Mouse (Mus musculus) CH12.LX (cell line): ENCODE data around the gene Serpinh1. TPM values are rescaled to one million over a fixed set of nuclear protein-coding genes. Genes with fewer than 3 reads are reported as not detected.

Source experiments
- DNase-seq: peaks from one replicate; pipeline ENCODE4 v3.0.0-alpha.2; 2013; ENCODE audit errors: extremely low read depth
- H3K27ac ChIP-seq: 2 replicates; pipeline ENCODE4 v1.5.1; 2012; ENCODE audit warnings: low read depth, mild to moderate bottlenecking, control low read depth, moderate library complexity; ENCODE audit not compliant: insufficient read depth
- H3K27me3 ChIP-seq: replicated peaks from 2 replicates; pipeline ENCODE3; 2012; ENCODE audit warnings: inconsistent platforms
- H3K36me3 ChIP-seq, 2 experiments: replicated peaks in 1 of 2; 2 replicates each; pipeline versions ENCODE3 to v1.6.1; 2012; ENCODE audit warnings: inconsistent platforms in 1 of 2, low read length in 1 of 2, mild to moderate bottlenecking in 1 of 2, mixed read lengths in 1 of 2, moderate library complexity in 1 of 2; ENCODE audit not compliant: control insufficient read depth in 1 of 2, insufficient read depth in 1 of 2
- H3K4me1 ChIP-seq, 2 experiments: 2 replicates each; pipeline ENCODE4 v1.6.1; 2012; ENCODE audit warnings: inconsistent platforms in 1 of 2, moderate library complexity in 1 of 2; ENCODE audit not compliant: insufficient read depth in 2 of 2, control insufficient read depth in 1 of 2
- H3K4me2 ChIP-seq: 2 replicates; pipeline ENCODE4 v1.6.1; 2012; ENCODE audit warnings: low read depth, mild to moderate bottlenecking, control low read depth; ENCODE audit not compliant: poor library complexity, insufficient read depth, severe bottlenecking
- H3K4me3 ChIP-seq, 3 experiments: fragments of 150-350 bp in 1 of 3; sonication (generic) in 1 of 3; replicated peaks in 1 of 3; 2 replicates each; pipeline versions ENCODE3 to v1.5.1; 2011 to 2012; ENCODE audit warnings: low read depth in 2 of 3, low read length in 2 of 3, mild to moderate bottlenecking in 2 of 3, moderate library complexity in 2 of 3, control low read depth in 1 of 3, improper control_type of control experiment in 1 of 3, inconsistent platforms in 1 of 3, mixed read lengths in 1 of 3; ENCODE audit not compliant: poor library complexity in 1 of 3
- H3K79me2 ChIP-seq: replicated peaks from 2 replicates; pipeline ENCODE4 v1.6.1; 2012; ENCODE audit warnings: mild to moderate bottlenecking, moderate library complexity; ENCODE audit not compliant: control insufficient read depth, poor library complexity, insufficient read depth, severe bottlenecking; ENCODE audit errors: extremely low read depth
- H3K9ac ChIP-seq: 2 replicates; pipeline ENCODE4 v1.6.1; 2012; ENCODE audit warnings: low read depth, mild to moderate bottlenecking, control low read depth, moderate library complexity; ENCODE audit not compliant: insufficient read depth
- H3K9me3 ChIP-seq: replicated peaks from 2 replicates; pipeline ENCODE3; 2012; ENCODE audit warnings: low read length, inconsistent platforms, mixed read lengths
- BHLHE40 ChIP-seq: IDR thresholded peaks from 2 replicates; pipeline ENCODE4 v1.6.1; 2011; ENCODE audit warnings: mild to moderate bottlenecking, low read depth, low read length, improper control_type of control experiment
- CHD1 ChIP-seq: IDR thresholded peaks from 2 replicates; pipeline ENCODE4 v1.6.1; 2012; ENCODE audit warnings: low read depth, low read length, improper control_type of control experiment, inconsistent platforms
- CHD2 ChIP-seq: IDR thresholded peaks from 2 replicates; pipeline ENCODE4 v1.6.1; 2011; ENCODE audit warnings: low read length, improper control_type of control experiment
- E2F4 ChIP-seq: IDR thresholded peaks from 2 replicates; pipeline ENCODE4 v1.6.1; 2011; ENCODE audit warnings: low read depth, low read length, improper control_type of control experiment; ENCODE audit not compliant: insufficient replicate concordance
- ELF1 ChIP-seq: IDR thresholded peaks from 2 replicates; pipeline ENCODE4 v1.6.1; 2014; ENCODE audit warnings: low read depth, mild to moderate bottlenecking, inconsistent platforms, low read length, improper control_type of control experiment
- EP300 ChIP-seq: IDR thresholded peaks from 2 replicates; pipeline ENCODE4 v1.6.1; 2011; ENCODE audit warnings: low read length, improper control_type of control experiment
- GABPA ChIP-seq: IDR thresholded peaks from 2 replicates; pipeline ENCODE4 v1.6.1; 2012; ENCODE audit warnings: low read depth, low read length, improper control_type of control experiment, inconsistent platforms; ENCODE audit not compliant: insufficient replicate concordance
- HCFC1 ChIP-seq: IDR thresholded peaks from 2 replicates; pipeline ENCODE4 v1.6.1; 2012; ENCODE audit warnings: low read depth, mild to moderate bottlenecking, inconsistent platforms, low read length, improper control_type of control experiment
- JUN ChIP-seq: IDR thresholded peaks from 2 replicates; pipeline ENCODE4 v1.6.1; 2011; ENCODE audit warnings: low read depth, mild to moderate bottlenecking, low read length, improper control_type of control experiment, moderate library complexity; ENCODE audit not compliant: insufficient read depth
- MAFK ChIP-seq: IDR thresholded peaks from 2 replicates; pipeline ENCODE4 v1.6.1; 2011; ENCODE audit warnings: low read length, improper control_type of control experiment; ENCODE audit not compliant: insufficient replicate concordance
- MAX ChIP-seq: IDR thresholded peaks from 2 replicates; pipeline ENCODE4 v1.6.1; 2011; ENCODE audit warnings: low read length, improper control_type of control experiment
- MAZ ChIP-seq: IDR thresholded peaks from 2 replicates; pipeline ENCODE4 v1.6.1; 2012; ENCODE audit warnings: low read depth, mild to moderate bottlenecking, inconsistent platforms, low read length, improper control_type of control experiment, moderate library complexity
- MXI1 ChIP-seq: IDR thresholded peaks from 2 replicates; pipeline ENCODE4 v1.6.1; 2011; ENCODE audit warnings: mild to moderate bottlenecking, low read depth, low read length, improper control_type of control experiment
- MYC ChIP-seq: IDR thresholded peaks from 2 replicates; pipeline ENCODE4 v1.6.1; 2011; ENCODE audit warnings: low read depth, mild to moderate bottlenecking, improper control_type of control experiment, low read length
- NRF1 ChIP-seq: IDR thresholded peaks from 2 replicates; pipeline ENCODE4 v1.6.1; 2014; ENCODE audit warnings: low read depth, mild to moderate bottlenecking, inconsistent platforms, low read length, improper control_type of control experiment, moderate library complexity
- PAX5 ChIP-seq: IDR thresholded peaks from 2 replicates; pipeline ENCODE4 v1.6.1; 2012; ENCODE audit warnings: low read length, inconsistent platforms, mixed read lengths
- POLR2A ChIP-seq: IDR thresholded peaks from 2 replicates; pipeline ENCODE4 v1.6.1; 2011; ENCODE audit warnings: low read depth, mild to moderate bottlenecking, improper control_type of control experiment, low read length
- RAD21 ChIP-seq: IDR thresholded peaks from 2 replicates; pipeline ENCODE4 v1.6.1; 2011; ENCODE audit warnings: low read depth, mild to moderate bottlenecking, low read length, improper control_type of control experiment, moderate library complexity
- SIN3A ChIP-seq: IDR thresholded peaks from 2 replicates; pipeline ENCODE4 v1.6.1; 2012; ENCODE audit warnings: low read length, improper control_type of control experiment, inconsistent platforms
- SMC3 ChIP-seq: IDR thresholded peaks from 2 replicates; pipeline ENCODE4 v1.6.1; 2011; ENCODE audit warnings: low read depth, low read length, improper control_type of control experiment
- TCF12 ChIP-seq: IDR thresholded peaks from 2 replicates; pipeline ENCODE4 v1.6.1; 2014; ENCODE audit warnings: low read depth, mild to moderate bottlenecking, inconsistent platforms, low read length, improper control_type of control experiment
- USF1 ChIP-seq: IDR thresholded peaks from 2 replicates; pipeline ENCODE4 v1.6.1; 2014; ENCODE audit warnings: low read depth, mild to moderate bottlenecking, inconsistent platforms, low read length, improper control_type of control experiment
- USF2 ChIP-seq: conservative IDR thresholded peaks from 2 replicates; pipeline ENCODE4 v1.6.1; 2011; ENCODE audit warnings: low read depth, low read length, improper control_type of control experiment
- ZC3H11A ChIP-seq: IDR thresholded peaks from 2 replicates; pipeline ENCODE4 v1.6.1; 2012; ENCODE audit warnings: low read depth, mild to moderate bottlenecking, inconsistent platforms, low read length, improper control_type of control experiment
- ZKSCAN1 ChIP-seq: IDR thresholded peaks from 2 replicates; pipeline ENCODE4 v1.6.1; 2012; ENCODE audit warnings: low read depth, inconsistent platforms, low read length, improper control_type of control experiment, borderline replicate concordance
- ZNF384 ChIP-seq: IDR thresholded peaks from 2 replicates; pipeline ENCODE4 v1.6.1; 2012; ENCODE audit warnings: low read depth, low read length, improper control_type of control experiment, inconsistent platforms
- dilution Hi-C: fragments of 300-500 bp; cut with MboI; formaldehyde crosslinking; loops from 2 replicates; pipeline ENCODE4 v1.14.3; 2020; ENCODE audit warnings: low sequenced_read_pairs; ENCODE audit not compliant: extremely low pct_unique_long_range_greater_than_20kb, extremely low pct_ligation_motif_present
- in situ Hi-C: fragments of 300-500 bp; cut with MboI; formaldehyde crosslinking; loops from 3 replicates; pipeline ENCODE4 v1.14.3; 2019; ENCODE audit warnings: low sequenced_read_pairs, low pct_ligation_motif_present, low pct_unique_long_range_greater_than_20kb, mixed read lengths
- polyA plus RNA-seq: library from polyadenylated mRNA; unstranded; fragments of >175 nt; gene quantifications from 2 replicates; pipeline ENCODE4 v1.2.1, GENCODE M21; 2012; ENCODE audit warnings: low read depth; ENCODE audit not compliant: insufficient read length
- total RNA-seq, 2 experiments: library from RNA; depleted of rRNA; stranded (reverse); fragments of 300-350 nt in 1 of 2; fragments of >200 nt in 1 of 2; gene quantifications; 2 replicates each; pipeline ENCODE4 v1.2.3; 2012 to 2014

Gene Serpinh1
- total and polyA plus RNA-seq, 3 experiments = not detected

DNA sequence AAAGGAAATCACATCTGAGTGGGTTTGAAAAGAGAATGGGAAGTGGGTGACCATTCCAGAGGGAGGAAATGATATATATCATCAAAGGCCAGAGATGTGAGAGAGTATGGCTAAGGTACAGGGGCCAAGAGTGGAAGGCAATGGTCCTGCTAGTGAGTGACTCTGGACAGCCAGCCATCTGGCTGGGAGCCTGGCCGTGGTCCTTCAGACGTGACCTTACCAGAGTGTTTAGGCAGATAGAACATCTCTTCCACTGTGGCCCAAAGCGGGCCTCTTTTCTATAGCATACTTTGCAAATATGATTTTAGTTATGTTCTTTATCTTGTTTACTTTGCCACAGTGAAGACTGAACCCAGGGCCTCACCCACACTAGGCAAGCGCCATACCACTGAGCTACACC is 47.4 kb downstream of the Serpinh1 start:
- H3K4me2 ChIP-seq = no peak overlapping the region
- H3K27me3 ChIP-seq = no peaks in the 10 kb centered on the region
- no peaks in the 10 kb centered on the region for H3K36me3 ChIP-seq

GRCm38 (mm10) chr7:99304949-99305372 is 48.1 kb downstream of the Serpinh1 start:
- dilution Hi-C loops = no loop called here
- DNase-seq = peak; percentile 35
- no peak overlapping the region; the same call in 1 of the 2 replicates for H3K9ac ChIP-seq
- no peaks in the 10 kb centered on the region for H3K27me3 ChIP-seq
- no peaks in the 10 kb centered on the region for H3K79me2 ChIP-seq
- no peak overlapping the region for H3K27ac ChIP-seq
- no peaks in the 10 kb centered on the region for H3K9me3 ChIP-seq
- H3K4me3 ChIP-seq = no peak overlapping the region
- peaks cover 0 to 4% of the 10 kb centered on the region in 2 experiments for H3K36me3 ChIP-seq
- TF ChIP-seq E2F4 = no peak
- no peak for TF ChIP-seq SMC3
- no peak for TF ChIP-seq SIN3A
- TF ChIP-seq NRF1 = no peak
- no peak for TF ChIP-seq POLR2A
- TF ChIP-seq MAFK = no peak
- no peak for TF ChIP-seq ZKSCAN1
- TF ChIP-seq ZC3H11A = no peak
- TF ChIP-seq MAX = no peak
- TF ChIP-seq USF1 = no peak
- no peak for TF ChIP-seq TCF12
- TF ChIP-seq JUN = no peak
- no peak for TF ChIP-seq ELF1
- TF ChIP-seq RAD21 = no peak
- no peak for TF ChIP-seq GABPA
- TF ChIP-seq HCFC1 = no peak
- no peak for TF ChIP-seq ZNF384
- no peak for TF ChIP-seq MXI1
- no peak for TF ChIP-seq PAX5
- TF ChIP-seq MYC = no peak
- TF ChIP-seq, all 38 proteins: peak for 0
- in situ Hi-C loops = no loop called here
- Histone ChIP-seq H3K4me1 (peaks cover 27 to 51% of the 10 kb centered on the region in 2 experiments), H3K4me2 (no peak overlapping the region)

More for the DNA sequence above, 47.4 kb downstream of the Serpinh1 start:
- peaks cover 27 to 51% of the 10 kb centered on the region in 2 experiments for H3K4me1 ChIP-seq
- no peak overlapping the region for H3K9ac ChIP-seq
- no peaks in the 10 kb centered on the region for H3K79me2 ChIP-seq
- H3K9me3 ChIP-seq = no peaks in the 10 kb centered on the region
- dilution Hi-C loops = no loop called here
- in situ Hi-C loops = no loop called here
- TF ChIP-seq EP300 (no peak), MAZ (no peak), CHD2 (no peak), HCFC1 (no peak), MAFK (no peak), BHLHE40 (no peak), CHD1 (no peak), SIN3A (no peak), USF2 (no peak), NRF1 (no peak)
- no peak for DNase-seq
- no peak overlapping the region for H3K27ac ChIP-seq
- H3K4me3 ChIP-seq = no peak overlapping the region
